Mouse (Mus musculus) urinary bladder, postnatal 14 days (tissue): Measurements from ENCODE around the gene Gm20458.

Source experiments
- DNase-seq: peaks from one replicate; pipeline ENCODE4 v3.0.0; 2021; ENCODE audit warnings: low spot score

Gm20458 gene

DNA sequence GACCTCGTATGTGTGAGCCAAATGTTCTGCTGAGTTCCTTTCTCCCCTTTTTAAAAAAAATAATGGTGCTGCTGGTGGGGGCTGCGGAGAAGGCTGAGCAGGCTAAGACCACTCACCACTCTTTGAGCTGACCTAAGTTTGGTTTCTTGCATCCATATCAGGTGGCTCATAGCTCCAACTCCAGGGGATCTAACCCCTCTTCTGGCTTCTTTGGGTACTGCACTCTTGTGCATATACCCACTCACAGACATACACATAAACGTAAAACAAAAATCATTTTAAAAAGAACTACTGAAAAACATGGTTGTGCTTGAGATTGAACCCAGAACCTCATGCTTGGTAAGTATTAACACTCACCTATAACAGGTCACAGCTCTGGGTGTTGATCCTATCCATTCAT, 44.2 kb downstream of the Gm20458 start:
- no peak for DNase-seq

- DNase-seq, result no peak
These were observed 45.0 kb downstream of the Gm20458 start for GRCm38 (mm10) chr2:164505619-164506347.

DNA sequence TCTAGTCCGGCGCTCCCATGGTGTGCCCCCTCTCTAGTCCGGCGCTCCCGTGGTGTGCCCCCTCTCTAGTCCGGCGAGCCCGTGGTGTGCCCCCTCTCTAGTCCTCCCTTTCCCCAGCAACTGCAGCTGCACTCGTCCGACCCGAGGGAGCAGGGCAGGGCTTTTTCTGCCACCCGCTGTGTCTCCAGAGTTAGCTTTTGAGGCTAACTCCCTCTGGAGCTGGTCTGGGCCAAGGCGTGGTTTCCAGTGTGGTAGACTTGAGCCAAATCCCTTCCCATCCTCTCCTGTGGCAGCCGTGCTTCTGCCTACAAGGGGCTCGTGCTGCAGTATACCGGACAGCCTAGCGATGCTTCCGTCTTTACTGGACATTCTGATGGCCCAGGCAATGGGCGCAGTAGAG, 47.0 kb downstream of the Gm20458 start:
- no peak for DNase-seq

GRCm38 (mm10) chr2:164510621-164511190, 49.9 kb downstream of the Gm20458 start:
- DNase-seq, result no peak

DNA sequence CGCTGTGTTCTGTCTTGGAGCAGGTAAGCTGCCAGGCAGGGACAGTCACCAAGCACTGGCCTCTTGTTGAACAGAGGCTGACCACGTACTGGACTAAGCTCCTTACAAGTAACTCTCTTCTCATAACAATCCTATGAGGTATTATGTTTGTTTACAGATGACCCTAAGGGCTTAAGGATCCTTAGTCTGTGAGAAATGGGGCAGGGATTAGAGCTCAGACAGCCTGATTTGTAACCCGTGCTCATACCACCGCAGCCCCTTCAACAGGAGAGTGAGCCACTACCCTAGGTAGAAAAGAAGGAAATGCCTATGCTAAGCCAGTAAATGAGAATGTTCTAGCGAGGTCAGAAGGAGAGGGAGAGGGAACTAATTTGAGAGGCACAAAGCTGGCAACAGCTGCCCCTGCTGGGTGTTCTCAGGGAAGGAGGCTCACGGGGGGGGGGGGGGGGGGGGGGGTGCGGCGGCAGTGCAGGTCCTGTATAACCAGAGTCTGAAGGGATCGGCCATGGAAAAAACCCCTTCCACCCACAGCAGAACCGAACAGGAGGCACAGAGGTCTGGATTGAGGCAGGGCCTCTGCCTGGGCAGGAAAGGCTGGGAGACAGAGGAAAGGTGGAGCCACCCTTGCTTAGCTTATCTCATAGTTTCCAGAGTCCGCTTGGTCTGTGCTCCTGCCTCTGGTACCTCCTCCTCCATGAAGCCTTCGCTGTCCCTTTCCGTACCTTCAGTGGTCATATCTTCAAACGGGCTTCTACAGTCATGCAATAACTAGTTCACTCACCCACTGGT, 51.5 kb downstream of the Gm20458 start:
- no peak for DNase-seq

GRCm38 (mm10) chr2:164513389-164513788, 52.6 kb downstream of the Gm20458 start:
- peak; percentile 71 for DNase-seq

- DNase-seq, result no peak
These were observed 54.1 kb downstream of the Gm20458 start for GRCm38 (mm10) chr2:164514916-164515315.

- no peak for DNase-seq
These were observed 55.1 kb downstream of the Gm20458 start for GRCm38 (mm10) chr2:164515897-164516296.

DNA sequence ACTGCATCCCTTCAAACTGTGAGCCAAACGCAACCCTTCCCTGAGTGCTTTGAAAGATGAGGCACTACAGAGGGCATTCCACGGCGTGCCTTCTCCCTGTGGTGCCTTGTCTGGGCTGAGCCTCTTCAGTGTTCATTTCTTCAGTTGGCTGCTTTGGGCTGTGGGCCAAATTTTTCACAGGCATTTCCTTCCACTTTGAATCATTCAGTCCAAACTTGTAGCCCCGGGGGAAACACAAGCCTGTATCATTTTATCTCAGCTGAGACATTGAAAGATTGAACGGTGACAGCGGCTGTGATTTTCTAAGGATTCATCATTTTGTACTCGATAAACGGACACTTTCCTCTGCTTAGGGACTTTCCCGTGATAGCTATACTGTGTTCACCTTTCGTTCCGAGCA, 55.8 kb downstream of the Gm20458 start:
- DNase-seq, result no peak

- peak; percentile 57 for DNase-seq
These were observed 56.9 kb downstream of the Gm20458 start for GRCm38 (mm10) chr2:164517485-164518221.

GRCm38 (mm10) chr2:164518266-164519170, 57.8 kb downstream of the Gm20458 start:
- no peak for DNase-seq

DNA sequence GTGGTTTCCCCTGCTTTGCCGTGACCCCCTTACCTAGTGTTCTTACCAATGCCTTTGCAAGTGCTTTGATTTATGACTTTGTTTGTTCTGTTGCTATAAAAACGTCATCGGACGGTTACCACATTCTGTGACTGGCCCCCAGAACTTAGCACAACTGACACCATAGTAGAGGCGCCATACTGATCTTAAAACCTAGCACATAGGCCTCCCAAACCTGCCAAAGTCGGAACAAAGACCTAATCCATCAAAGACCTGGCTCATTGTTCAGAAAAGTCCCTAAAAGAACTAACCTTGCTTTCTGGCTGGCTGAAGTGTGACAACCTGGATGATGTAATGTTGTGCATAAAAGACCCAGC, 58.4 kb downstream of the Gm20458 start:
- DNase-seq, result no peak

- peak; percentile 76 for DNase-seq
These were observed 60.0 kb downstream of the Gm20458 start for GRCm38 (mm10) chr2:164520782-164521181.

- no peak for DNase-seq
These were observed 61.1 kb downstream of the Gm20458 start for GRCm38 (mm10) chr2:164521841-164522240.

DNA sequence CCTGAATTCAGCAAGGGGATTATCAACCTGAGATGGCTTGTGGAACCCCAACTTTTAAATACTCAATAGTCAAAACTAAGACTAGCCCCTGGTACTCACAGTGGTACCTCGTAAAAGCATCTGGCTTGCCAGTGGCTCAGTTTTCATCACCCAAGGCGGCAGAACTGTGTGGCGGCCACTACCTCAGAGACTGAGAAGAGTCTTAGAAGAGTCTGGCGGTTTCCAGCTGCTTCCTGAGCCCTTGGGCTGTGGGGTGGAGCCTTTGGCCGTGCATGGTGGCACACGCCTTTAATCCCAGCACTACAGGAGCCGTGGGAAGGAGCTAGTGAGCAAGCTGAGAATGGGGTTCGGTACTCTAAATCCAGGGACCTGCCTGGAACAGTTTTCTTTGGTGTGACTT, 61.5 kb downstream of the Gm20458 start:
- DNase-seq, result no peak

DNA sequence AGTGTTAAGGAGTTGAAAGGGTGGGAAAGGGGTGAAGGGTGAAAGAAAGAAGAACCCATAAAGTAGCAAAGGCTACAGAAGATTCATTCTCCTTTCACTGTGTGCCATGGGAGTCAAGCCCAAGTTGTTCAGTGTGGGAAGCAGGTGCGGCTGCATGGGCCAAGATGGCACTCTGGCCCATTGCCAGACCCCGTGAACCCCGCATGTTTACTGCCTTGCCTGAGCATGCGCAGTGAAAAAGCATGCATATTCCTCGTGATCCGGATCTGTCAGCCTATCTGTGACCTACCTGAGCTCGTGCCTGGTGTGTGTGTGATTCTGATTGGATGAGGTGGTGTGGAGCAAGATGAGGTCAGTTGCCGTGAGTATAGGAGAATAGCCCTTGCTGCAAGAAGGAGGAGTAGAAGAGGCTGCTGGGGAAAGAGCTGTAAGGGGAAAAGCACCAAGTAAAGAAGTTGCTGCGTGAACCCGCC, 62.6 kb downstream of the Gm20458 start:
- no peak for DNase-seq

GRCm38 (mm10) chr2:164528557-164528956, 67.8 kb downstream of the Gm20458 start:
- no peak for DNase-seq

GRCm38 (mm10) chr2:164531169-164531568, 70.4 kb downstream of the Gm20458 start:
- peak; percentile 85 for DNase-seq

DNA sequence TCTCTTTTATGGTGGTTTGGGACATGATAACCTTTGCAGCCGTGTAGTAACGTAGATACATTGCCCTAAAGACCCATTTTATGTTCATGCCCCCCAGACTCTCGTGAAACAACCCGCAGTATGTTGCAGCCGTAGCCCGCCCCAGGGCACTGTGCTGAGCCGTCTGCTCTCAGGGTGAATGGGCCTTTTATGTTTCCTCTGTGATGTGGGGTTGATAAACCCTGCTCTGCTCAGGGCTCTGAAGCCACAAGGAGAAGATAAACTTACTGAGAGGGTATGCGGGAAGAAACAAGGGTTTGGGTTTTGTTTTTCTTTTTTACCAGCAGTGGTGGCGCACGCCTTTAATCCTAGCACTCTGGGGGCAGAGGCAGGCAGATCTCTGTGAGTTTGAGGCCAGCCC, 73.5 kb downstream of the Gm20458 start:
- no peak for DNase-seq

DNA sequence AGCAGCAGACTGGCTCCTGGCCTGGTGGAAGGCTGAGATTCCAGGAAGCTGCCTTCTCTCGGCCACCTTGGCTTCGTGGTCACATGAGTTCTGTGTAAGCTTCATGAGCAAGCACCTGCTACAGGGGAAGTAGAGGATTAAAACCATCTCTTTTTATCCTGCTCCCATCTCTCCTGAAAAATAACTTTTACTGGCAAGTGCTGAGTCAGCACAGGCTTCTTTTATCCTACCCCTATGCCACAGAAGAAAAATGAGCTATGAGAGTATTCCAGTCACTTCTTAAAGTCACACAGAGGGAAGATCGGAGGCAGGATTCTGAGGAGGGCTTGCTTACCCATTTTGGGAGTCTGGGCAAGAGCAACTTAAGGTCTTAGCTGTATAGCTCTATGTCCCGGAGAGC, 76.2 kb downstream of the Gm20458 start:
- no peak for DNase-seq
